Mouse (Mus musculus): ENCODE measurements at regions not wholly inside any gene's neighbourhood (a gene's known extent, or its start where the extent isn't known, plus 50 kb on each side); places are given as distances from the start of the nearest gene placed in this dataset.
"Not testable (repeated sequence)": the region's sequence is repeated elsewhere in the genome, so short reads cannot be mapped to it uniquely, and the experiment has no call there.

DNA sequence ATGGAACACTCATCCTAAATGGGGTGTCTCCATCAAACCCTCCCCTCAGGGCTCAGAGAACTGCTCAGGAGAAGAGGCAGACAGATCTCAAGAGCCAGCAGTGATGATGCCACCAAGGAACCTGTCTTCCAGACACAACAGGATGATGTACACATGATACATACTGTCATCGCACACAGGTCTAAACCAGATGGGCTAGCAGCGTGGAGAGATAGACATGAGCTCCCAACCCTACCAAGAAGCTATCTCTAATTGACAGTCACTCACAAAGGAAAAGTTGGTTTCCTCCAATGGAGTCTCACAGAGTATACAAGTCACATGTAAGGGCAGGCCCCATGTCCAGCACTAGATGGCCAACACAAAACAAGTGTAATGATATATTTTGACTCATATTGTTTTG lies 139.9 kb downstream of the Cdca7 start:
- DNase-seq (ENCODE audit: low read depth, low spot score), result no peak

GRCm38 (mm10) chr2:72616412-72616811 lies 140.5 kb downstream of the Cdca7 start:
- no peak for DNase-seq (ENCODE audit: low read depth, low spot score)

DNA sequence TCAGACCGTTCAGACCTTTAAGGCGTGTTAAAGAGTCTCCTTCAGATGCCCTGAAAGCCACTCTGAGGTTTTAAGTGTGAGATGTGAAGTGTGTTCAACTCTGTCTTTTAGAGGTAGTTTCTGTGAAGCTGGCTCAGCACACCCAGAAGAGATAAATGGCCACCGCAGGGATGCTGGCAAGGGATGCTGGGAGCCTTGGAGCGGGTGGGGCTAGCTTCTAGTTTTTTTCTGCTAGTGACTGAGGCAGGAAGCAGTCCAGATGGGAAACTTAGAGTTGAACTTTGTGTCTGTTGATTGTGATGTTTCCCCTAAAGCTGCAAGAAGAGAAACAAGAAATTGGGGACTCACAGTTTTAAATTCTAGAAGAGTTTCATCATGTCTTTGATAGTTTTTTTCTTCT lies 143.5 kb downstream of the Cdca7 start:
- no peak for DNase-seq (ENCODE audit: low read depth, low spot score)

- no peak for DNase-seq (ENCODE audit: low read depth, low spot score)
Measured at GRCm38 (mm10) chr2:72620182-72620652, 144.3 kb downstream of the Cdca7 start.

GRCm38 (mm10) chr2:72627915-72628314 lies 152.0 kb downstream of the Cdca7 start:
- no peak for DNase-seq (ENCODE audit: low read depth, low spot score)

GRCm38 (mm10) chr2:72628626-72629470 lies 152.9 kb downstream of the Cdca7 start:
- DNase-seq (ENCODE audit: low read depth, low spot score), result no peak

DNA sequence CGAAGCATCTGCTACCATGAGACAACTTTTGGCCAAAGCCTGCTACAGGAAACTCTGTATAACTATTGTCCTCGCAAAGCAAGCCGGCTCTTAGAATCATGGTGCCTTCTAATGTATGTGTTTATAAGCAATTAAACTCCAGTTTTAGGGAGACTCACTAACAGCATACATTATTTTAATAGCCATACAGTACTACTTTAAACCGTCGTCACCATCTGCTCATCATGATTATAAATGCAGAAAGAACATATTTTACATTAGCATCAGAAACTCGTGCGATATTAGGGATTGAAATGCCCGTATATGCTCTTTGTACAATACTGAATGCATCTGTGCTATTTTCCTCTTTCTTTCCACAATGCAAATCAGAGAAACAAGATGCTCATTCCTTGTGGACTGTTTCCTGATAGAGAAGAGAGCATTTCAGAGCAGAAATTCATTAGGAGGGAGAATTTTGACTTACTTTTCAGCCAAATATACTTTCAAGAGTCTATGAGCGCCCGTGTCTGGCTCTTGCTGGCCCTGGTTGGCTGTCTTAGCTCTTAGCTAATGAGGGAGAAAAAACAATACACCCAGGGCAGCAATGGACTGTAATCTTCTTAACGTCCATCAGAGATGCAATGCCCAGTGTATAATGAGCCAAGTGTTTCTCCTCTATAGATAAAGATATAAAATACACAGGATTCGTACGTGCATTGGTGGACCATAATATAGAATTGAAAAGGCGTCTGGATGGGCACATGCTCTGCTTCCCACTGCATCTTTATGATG lies 153.9 kb downstream of the Cdca7 start:
- DNase-seq (ENCODE audit: low read depth, low spot score), result no peak

- DNase-seq (ENCODE audit: low read depth, low spot score), result no peak
Measured at GRCm38 (mm10) chr2:72637881-72638620, 162.1 kb downstream of the Cdca7 start.

- DNase-seq (ENCODE audit: low read depth, low spot score), result no peak
Measured at GRCm38 (mm10) chr2:72639022-72639421, 163.1 kb downstream of the Cdca7 start.

DNA sequence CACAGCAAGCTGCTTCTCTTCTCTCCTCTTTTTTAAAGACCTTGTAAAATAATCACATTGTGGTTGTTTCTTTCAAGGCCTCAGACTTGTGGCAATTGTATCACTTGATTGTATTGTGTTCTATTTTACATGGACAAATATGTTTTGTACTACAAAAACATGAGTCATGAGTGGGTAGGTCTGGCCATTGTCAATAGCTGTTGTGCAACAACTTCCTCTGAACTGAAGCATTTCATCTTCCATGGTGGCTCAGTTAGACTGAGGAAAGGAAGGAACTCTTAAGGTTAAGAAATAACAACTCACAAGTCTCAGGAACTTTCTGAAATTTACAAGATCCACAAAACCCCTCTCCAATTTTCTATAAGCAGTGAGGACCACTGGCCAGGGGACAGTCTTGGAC lies 165.3 kb downstream of the Cdca7 start:
- DNase-seq (ENCODE audit: low read depth, low spot score), result no peak

DNA sequence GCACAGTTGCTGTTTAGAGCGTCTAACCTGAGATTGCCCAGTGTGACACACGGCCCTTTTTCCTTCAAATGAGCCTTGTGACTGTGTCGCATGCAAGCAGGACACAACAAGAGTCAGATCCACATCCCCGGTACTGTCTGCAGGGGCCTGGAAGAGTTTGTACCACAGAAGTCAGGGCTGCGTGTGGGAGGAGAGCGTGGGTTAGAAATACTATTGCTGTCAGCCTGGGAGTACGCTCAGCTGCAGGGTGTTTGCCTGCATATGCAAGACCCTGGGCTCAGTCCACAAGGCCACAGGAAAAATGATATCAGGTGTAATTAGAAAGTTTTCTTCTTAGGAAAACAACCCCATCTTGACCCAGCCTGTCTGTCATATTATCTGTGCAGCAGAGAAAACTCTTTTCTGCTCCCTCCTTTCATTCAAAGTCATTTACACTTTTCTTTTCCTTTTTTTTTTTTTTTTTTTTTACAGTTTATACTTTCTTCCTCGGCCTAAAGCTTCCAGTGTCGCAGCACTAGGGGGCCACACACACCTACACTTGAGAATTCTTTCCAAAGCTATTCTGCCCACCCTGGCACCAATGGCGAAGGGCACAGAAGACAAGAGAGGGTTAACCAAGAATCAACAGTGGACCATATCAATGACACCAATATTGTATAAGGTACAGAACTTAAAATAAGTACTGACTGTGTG lies 168.3 kb downstream of the Cdca7 start:
- no peak for DNase-seq (ENCODE audit: low read depth, low spot score)

GRCm38 (mm10) chr2:72647642-72648041 lies 171.7 kb downstream of the Cdca7 start:
- no peak for DNase-seq (ENCODE audit: low read depth, low spot score)

- no peak for DNase-seq (ENCODE audit: low read depth, low spot score)
Measured at GRCm38 (mm10) chr2:72648294-72648693, 172.3 kb downstream of the Cdca7 start.

- no peak for DNase-seq (ENCODE audit: low read depth, low spot score)
Measured at GRCm38 (mm10) chr2:72655864-72656263, 179.9 kb downstream of the Cdca7 start.

GRCm38 (mm10) chr2:72657101-72657920 lies 181.4 kb downstream of the Cdca7 start:
- no peak for DNase-seq (ENCODE audit: low read depth, low spot score)

GRCm38 (mm10) chr2:72662396-72662795 lies 186.4 kb downstream of the Cdca7 start:
- DNase-seq (ENCODE audit: low read depth, low spot score), result no peak

DNA sequence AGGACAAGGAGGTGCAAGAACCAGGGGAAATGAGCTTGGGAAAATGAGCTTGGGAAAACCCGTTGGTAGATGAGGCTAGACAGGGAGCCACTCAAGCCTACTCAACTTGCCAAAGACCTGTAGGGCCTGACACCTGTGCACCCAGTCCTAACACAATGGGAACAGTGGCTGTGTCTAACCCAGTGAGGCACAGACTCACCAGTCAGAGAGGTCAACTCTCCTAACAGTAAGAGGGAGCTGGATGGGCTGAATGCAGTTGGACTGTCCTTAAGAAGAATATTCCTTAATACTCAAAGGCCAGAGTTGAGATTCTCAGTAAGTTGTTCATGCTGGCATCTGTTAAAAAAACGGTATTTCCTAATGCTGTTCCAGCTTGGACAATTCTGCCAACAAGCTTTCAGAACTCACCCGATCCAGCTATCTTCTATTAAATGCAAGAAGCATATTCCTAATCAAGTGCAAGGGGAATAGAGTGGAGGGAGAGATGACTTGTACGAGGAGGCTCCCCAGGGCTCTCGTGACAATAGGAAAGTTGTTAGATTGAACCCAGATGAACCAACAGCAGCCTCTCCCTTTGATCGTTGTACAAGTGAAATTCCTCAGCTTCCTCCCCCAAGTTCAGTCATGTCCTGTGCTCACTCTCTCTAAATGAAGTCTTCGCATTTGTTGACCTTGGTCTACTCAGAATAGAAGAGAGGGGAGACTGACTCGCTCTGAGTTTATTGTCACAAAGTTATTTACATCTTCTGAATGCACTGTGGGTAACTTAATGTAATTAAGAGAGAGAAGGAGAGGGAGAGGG lies 187.2 kb downstream of the Cdca7 start:
- no peak for DNase-seq (ENCODE audit: low read depth, low spot score)

DNA sequence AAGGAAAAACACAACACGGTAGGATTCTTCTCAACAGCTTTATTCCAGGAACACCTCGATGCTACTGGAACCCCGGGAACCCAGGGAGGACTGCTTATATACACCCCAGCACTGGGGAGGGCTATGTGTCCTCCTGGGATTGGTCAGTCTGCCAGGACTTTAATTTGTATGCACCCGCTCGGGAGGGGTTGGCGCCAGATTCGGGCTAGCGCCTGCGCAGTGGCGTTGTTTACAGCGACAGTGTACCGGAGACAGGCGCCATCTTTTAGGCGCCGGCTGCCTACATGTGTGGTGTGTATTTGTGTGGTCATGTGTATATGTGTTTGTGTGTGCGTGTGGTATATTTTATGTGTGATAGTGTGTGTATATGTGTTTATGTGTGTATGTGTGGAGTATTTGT lies 191.4 kb downstream of the Cdca7 start:
- DNase-seq (ENCODE audit: low read depth, low spot score), result not testable (repeated sequence)

Data from embryo, embryonic 11.5 days (tissue).